Mouse (Mus musculus) cortical plate, adult 2 months (tissue): ENCODE measurements around the gene Stxbp3.

Source experiments
- CTCF ChIP-seq: fragments of 200-500 bp; IDR thresholded peaks from 2 replicates; pipeline ENCODE4 v1.5.1; 2011; ENCODE audit warnings: mild to moderate bottlenecking, control low read depth, low read length; ENCODE audit not compliant: insufficient read depth; ENCODE audit errors: extremely low read depth
- POLR2A ChIP-seq: fragments of 200-500 bp; IDR thresholded peaks from 2 replicates; pipeline ENCODE4 v1.6.1; 2011; ENCODE audit warnings: mild to moderate bottlenecking, low read length, control low read depth; ENCODE audit not compliant: insufficient read depth; ENCODE audit errors: extremely low read depth

DNA sequence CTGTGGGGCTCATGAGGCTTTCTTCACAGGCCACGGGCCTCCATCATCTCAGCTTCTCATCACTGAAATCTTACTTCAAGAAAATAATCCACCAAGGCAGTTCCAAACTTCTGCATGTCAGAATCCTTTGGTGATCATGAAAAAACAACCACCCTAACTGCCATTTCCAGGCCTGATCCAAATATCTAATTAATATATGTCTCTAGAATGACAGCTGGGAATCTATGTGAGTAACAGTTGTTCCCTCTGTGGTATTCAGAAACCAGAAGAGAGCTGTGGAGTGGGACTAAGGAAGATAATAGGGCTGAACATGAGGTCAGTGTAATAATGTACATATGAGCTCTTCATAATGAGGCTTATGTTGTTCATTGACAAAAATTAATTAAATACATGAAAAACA lies 12.9 kb upstream of the Stxbp3 start:
- TF ChIP-seq POLR2A (no peak), CTCF (no peak)
